Mouse (Mus musculus) MEL-GATA-1-ER (cell line): ENCODE data around the gene Hmmr.

Experiments
- DNase-seq: peaks from one replicate; pipeline ENCODE4 v3.0.0-alpha.2; 2012; ENCODE audit warnings: low read depth; ENCODE audit errors: extremely low read depth

Hmmr gene

GRCm38 (mm10) chr11:40695103-40695502, 38.1 kb downstream of the Hmmr start, which contains the start of gene Mat2b:
Gene Mat2b, minus strand, starts transcription at chr11:40695203.
- DNase-seq, result no peak

DNA sequence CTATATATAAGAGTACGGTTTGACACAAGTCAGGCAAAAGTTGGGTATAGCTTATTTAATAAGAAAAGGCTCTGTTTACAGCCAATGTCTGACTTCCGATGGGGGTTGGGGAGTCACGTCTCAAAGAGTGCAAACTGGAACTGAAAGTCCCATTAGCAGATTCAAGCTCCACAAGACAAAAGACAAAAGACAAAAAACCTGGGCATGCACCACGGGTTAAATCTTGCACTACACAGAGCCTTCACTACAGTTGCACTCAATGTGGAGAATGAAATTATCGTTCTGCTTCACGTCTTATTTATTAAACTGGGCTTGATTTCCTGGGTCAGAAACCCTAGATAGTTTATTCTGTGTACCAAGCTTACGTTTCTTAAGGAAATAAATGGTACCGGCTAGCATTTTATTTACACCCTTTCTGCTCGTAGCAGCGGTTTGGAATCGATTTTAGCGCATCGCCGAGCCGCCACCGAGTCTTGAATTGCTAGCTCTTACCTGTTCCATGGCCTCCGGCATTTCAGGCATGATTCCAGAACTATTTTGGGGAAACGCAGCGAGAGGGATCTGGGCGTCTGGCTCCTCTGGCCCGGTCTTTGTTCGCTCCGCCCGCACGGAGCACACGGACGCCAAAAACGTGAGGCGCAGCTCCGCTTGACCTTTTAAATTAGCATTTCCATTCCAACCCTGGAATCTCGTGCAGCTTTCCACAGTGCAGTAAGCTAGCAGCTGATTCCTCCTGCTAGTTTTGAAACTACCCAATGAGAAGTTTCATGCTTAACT, 38.7 kb downstream of the Hmmr start:
- DNase-seq, result peak; percentile 82

DNA sequence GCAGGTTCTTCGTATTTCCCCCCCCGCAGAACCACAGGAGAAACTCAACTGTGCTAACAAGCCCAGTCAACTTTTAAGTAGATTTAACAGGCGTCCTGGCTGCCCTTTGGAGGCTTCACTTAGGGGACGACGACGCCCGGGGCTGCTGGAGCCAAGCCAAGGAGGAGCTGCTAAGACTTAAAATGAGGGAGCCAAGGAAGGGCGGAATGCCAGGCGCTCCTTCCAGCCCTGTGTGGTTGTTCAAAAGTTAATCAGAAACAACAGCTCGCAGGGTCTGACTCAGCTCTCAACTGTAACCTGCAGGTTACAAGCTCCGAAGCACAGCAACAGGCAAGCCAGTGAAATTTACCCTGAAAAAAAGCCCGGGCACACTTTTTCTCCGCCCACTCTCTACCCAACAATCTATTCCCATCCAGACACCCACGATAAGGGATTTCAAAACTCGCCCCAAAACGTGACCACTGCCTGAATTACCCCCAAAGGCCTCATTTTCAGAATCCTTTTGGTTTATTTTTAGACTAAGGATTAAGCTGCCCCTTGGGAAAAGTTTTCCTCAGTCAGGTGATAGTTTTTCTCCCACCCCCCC, 39.8 kb downstream of the Hmmr start:
- DNase-seq, result peak; percentile 78

- DNase-seq, result peak; percentile 84
These were observed 40.5 kb downstream of the Hmmr start for GRCm38 (mm10) chr11:40692511-40693365.

DNA sequence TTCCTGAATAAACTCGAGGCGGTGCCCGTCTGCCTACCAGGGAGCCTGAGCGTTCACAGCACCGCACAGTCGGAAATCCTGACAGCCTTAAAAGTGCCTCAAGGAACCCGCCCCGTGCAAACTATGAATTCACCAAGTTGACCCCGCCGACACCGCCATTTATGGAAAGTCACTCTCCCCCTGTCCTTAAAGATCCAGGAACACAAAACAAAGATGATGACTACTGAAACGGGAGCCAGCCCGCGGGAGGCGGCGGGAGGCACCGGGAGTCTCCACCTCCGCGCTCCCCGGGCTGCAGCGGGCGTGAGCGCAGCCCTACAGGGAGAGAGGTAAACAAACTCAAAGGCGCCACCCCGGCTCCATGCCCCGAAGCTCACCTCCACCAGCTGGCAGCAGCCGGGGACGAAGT, 41.1 kb downstream of the Hmmr start:
- peak; percentile 25 for DNase-seq

DNA sequence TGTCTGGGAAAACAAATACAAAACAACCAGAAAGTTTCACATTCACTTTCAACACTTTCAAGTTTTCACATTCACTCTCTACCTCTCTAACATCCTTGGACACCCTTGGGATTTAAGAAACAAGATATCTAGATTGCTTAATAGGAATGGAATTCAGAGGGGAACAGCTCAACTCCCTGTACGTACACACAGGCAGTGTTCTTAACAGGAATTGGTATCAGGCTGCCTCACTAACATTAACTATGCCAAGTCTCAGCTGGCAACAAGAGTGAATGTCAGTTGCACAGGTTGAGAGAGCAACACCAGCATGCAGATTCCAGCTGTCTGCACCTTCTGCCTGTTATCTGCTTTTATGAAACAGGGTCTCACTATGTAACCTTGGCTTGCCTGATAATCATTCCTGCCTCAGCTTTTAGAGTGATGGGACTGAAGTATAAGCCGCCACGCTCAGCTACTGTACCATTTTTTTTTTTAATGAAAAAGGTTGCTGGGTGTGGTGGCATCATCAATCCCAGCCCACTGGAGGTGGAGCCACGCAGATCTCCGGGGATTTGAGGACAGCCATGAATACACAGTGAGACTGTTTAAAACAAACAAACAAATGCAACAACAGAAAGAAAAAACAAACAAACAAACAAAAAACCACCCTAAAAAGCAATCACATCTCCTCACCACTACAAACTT, 42.6 kb downstream of the Hmmr start:
- DNase-seq, result no peak

GRCm38 (mm10) chr11:40683295-40683694, 49.9 kb downstream of the Hmmr start:
- no peak for DNase-seq

- DNase-seq, result no peak
These were observed 50.8 kb downstream of the Hmmr start for GRCm38 (mm10) chr11:40682456-40682855.

GRCm38 (mm10) chr11:40677169-40677568, 56.1 kb downstream of the Hmmr start:
- no peak for DNase-seq

GRCm38 (mm10) chr11:40675014-40675730, 58.0 kb downstream of the Hmmr start:
- DNase-seq, result no peak
